In genomic region chr2:115600724-115601123, GRCm38 (mm10) we compare ENCODE assay signal across 29 mouse cellular contexts. TPM values are rescaled to one million over a fixed set of nuclear protein-coding genes. Genes with fewer than 3 reads are reported as not detected.
A peak's percentile ranks its signal among the peaks of the same experiment; 100 is the strongest.
DNase-seq lines count a peak whose midpoint lies in the region; ATAC-seq and TF ChIP-seq lines count a peak whose summit lies in the region.
"Had no signal": no experiment of that assay in that cellular context is flagged by ENCODE, and none has a peak within 500 bp of the region (broad histone marks: within the 10 kb centered on the region; RNA-seq: fewer than 3 reads in every experiment).

No protein-coding gene starts in this region.

- H3K27ac ChIP-seq in hindbrain, embryonic 10.5 days = peak overlapping the region; percentile 59
- no peak overlapping the region for H3K27ac ChIP-seq in hindbrain, postnatal 0 days
- no peak overlapping the region for H3K27ac ChIP-seq in lung, embryonic 14.5 days (ENCODE audit: low read depth)
- no peak overlapping the region for H3K27ac ChIP-seq in midbrain, embryonic 13.5 days
- no peak overlapping the region for H3K27ac ChIP-seq in midbrain, embryonic 16.5 days (ENCODE audit: low read length)
- 0 out of 2 replicates have a peak overlapping the region, but pooled peaks have one; percentile 4 for H3K27ac ChIP-seq in stomach, embryonic 16.5 days (ENCODE audit: low read length)
- H3K27ac ChIP-seq: kidney, postnatal 0 days; limb, embryonic 10.5 days; limb, embryonic 15.5 days; liver, embryonic 13.5 days; macrophage had no signal

- 49% methylated on average over 5 of the region's 5 CpGs for WGBS in hindbrain, embryonic 10.5 days
- WGBS in hindbrain, postnatal 0 days = 37% methylated on average over 5 of the region's 5 CpGs
- WGBS in lung, embryonic 14.5 days = 34% methylated on average over 5 of the region's 5 CpGs
- WGBS in lung, adult 2 months = 77% methylated on average over 5 of the region's 5 CpGs
- WGBS in midbrain, embryonic 13.5 days = 53% methylated on average over 5 of the region's 5 CpGs
- WGBS in midbrain, embryonic 16.5 days = 45% methylated on average over 5 of the region's 5 CpGs
- 46% methylated on average over 5 of the region's 5 CpGs for WGBS in stomach, embryonic 16.5 days

- ATAC-seq in hindbrain, postnatal 0 days = no peak
- no peak for ATAC-seq in lung, embryonic 14.5 days (ENCODE audit: insufficient read depth)
- ATAC-seq in midbrain, embryonic 13.5 days = peak; percentile 30
- no peak for ATAC-seq in midbrain, embryonic 16.5 days
- no peak for ATAC-seq in stomach, embryonic 16.5 days (ENCODE audit: insufficient read depth, low FRiP score)
- ATAC-seq: CD4-positive, CD25-positive, alpha-beta regulatory T cell, adult 4 months; forebrain, embryonic 14.5 days had no signal

- no peaks in the 10 kb centered on the region for H3K9me3 ChIP-seq in hindbrain, embryonic 10.5 days
- H3K9me3 ChIP-seq in hindbrain, postnatal 0 days (ENCODE audit: low read length) = no peaks in the 10 kb centered on the region
- H3K9me3 ChIP-seq in lung, embryonic 14.5 days (ENCODE audit: low read depth, low read length) = no peaks in the 10 kb centered on the region
- H3K9me3 ChIP-seq in midbrain, embryonic 13.5 days = no peaks in the 10 kb centered on the region
- no peaks in the 10 kb centered on the region for H3K9me3 ChIP-seq in midbrain, embryonic 16.5 days (replicated peaks; ENCODE audit: control insufficient read depth, low read length, poor library complexity, severe bottlenecking)
- no peaks in the 10 kb centered on the region for H3K9me3 ChIP-seq in stomach, embryonic 16.5 days (replicated peaks; ENCODE audit: control insufficient read depth, low read length)
- H3K9me3 ChIP-seq: limb, embryonic 10.5 days; limb, embryonic 15.5 days; liver, embryonic 13.5 days had no signal

- H3K4me2 ChIP-seq in hindbrain, postnatal 0 days (ENCODE audit: low read depth, low read length) = no peak overlapping the region
- H3K4me2 ChIP-seq in lung, embryonic 14.5 days = no peak overlapping the region
- no peak overlapping the region for H3K4me2 ChIP-seq in midbrain, embryonic 13.5 days (replicated peaks)
- no peak overlapping the region for H3K4me2 ChIP-seq in midbrain, embryonic 16.5 days (ENCODE audit: low read length)
- no peak overlapping the region for H3K4me2 ChIP-seq in stomach, embryonic 16.5 days (ENCODE audit: low read depth, low read length)
- H3K4me2 ChIP-seq: heart, embryonic 11.5 days; limb, embryonic 15.5 days; liver, embryonic 13.5 days had no signal

- H3K4me1 ChIP-seq in hindbrain, embryonic 10.5 days (replicated peaks) = peaks cover 60% of the 10 kb centered on the region
- 0 out of 2 replicates have a peak, but pooled peaks cover 6% of the 10 kb centered on the region for H3K4me1 ChIP-seq in hindbrain, postnatal 0 days (ENCODE audit: insufficient read depth, low read length)
- no peaks in the 10 kb centered on the region; the same call in 1 of the 2 replicates for H3K4me1 ChIP-seq in lung, embryonic 14.5 days (ENCODE audit: insufficient read depth)
- H3K4me1 ChIP-seq in lung, adult 2 months (ENCODE audit: control insufficient read depth, insufficient read depth, low read length) = no peaks in the 10 kb centered on the region
- H3K4me1 ChIP-seq in midbrain, embryonic 13.5 days (replicated peaks) = peaks cover 16% of the 10 kb centered on the region
- no peaks in the 10 kb centered on the region; the same call in 1 of the 2 replicates for H3K4me1 ChIP-seq in midbrain, embryonic 16.5 days (ENCODE audit: control insufficient read depth, insufficient read depth, low read length)
- no peaks in the 10 kb centered on the region for H3K4me1 ChIP-seq in stomach, embryonic 16.5 days (ENCODE audit: control insufficient read depth, insufficient read depth, low read length)
- H3K4me1 ChIP-seq: limb, embryonic 15.5 days had no signal

- no peaks in the 10 kb centered on the region for H3K36me3 ChIP-seq in hindbrain, embryonic 10.5 days
- no peaks in the 10 kb centered on the region for H3K36me3 ChIP-seq in hindbrain, postnatal 0 days (ENCODE audit: insufficient read depth, low read length)
- no peaks in the 10 kb centered on the region for H3K36me3 ChIP-seq in lung, embryonic 14.5 days (ENCODE audit: insufficient read depth)
- no peaks in the 10 kb centered on the region for H3K36me3 ChIP-seq in midbrain, embryonic 13.5 days
- no peaks in the 10 kb centered on the region for H3K36me3 ChIP-seq in midbrain, embryonic 16.5 days (ENCODE audit: control insufficient read depth, insufficient read depth, low read length)
- no peaks in the 10 kb centered on the region for H3K36me3 ChIP-seq in stomach, embryonic 16.5 days (ENCODE audit: control insufficient read depth, insufficient read depth, low read length)
- H3K36me3 ChIP-seq: limb, embryonic 10.5 days; limb, embryonic 15.5 days; liver, embryonic 13.5 days had no signal

- H3K9ac ChIP-seq in hindbrain, postnatal 0 days (replicated peaks; ENCODE audit: low read length) = no peak overlapping the region
- H3K9ac ChIP-seq in lung, embryonic 14.5 days = no peak overlapping the region
- H3K9ac ChIP-seq in midbrain, embryonic 13.5 days (replicated peaks) = no peak overlapping the region
- no peak overlapping the region for H3K9ac ChIP-seq in midbrain, embryonic 16.5 days (ENCODE audit: low read depth, low read length)
- H3K9ac ChIP-seq in stomach, embryonic 16.5 days (ENCODE audit: low read length) = no peak overlapping the region
- H3K9ac ChIP-seq: limb, embryonic 15.5 days; liver, embryonic 13.5 days had no signal

- DNase-seq in hindbrain, embryonic 10.5 days (ENCODE audit: low spot score) = no peak
- no peak for DNase-seq in hindbrain, postnatal 0 days (ENCODE audit: low spot score)
- DNase-seq in lung, embryonic 14.5 days = peak; percentile 35
- DNase-seq in lung, adult 2 months = no peak
- DNase-seq: adrenal gland, postnatal 25 days; cerebellum, adult 11-12 months; cerebellum, adult 9-11 months; gastrocnemius, postnatal 25 days; heart, adult 18-20 months; heart, postnatal 36 days; kidney, adult 8-10 months; kidney, postnatal 4 days; layer of hippocampus, postnatal 36 days; liver, embryonic 13.5 days; lung, adult 18-20 months; retina, postnatal 1 day; right cerebral cortex, postnatal 14 days; thymus, adult 2 months; thymus, postnatal 36 days had no signal

- H3K27me3 ChIP-seq in hindbrain, embryonic 10.5 days (ENCODE audit: insufficient read depth, poor library complexity, severe bottlenecking) = no peaks in the 10 kb centered on the region
- H3K27me3 ChIP-seq in hindbrain, postnatal 0 days (ENCODE audit: insufficient read depth, low read length) = no peaks in the 10 kb centered on the region
- H3K27me3 ChIP-seq in lung, embryonic 14.5 days (ENCODE audit: insufficient read depth, low read length) = no peaks in the 10 kb centered on the region
- no peaks in the 10 kb centered on the region for H3K27me3 ChIP-seq in midbrain, embryonic 13.5 days
- no peaks in the 10 kb centered on the region for H3K27me3 ChIP-seq in midbrain, embryonic 16.5 days (ENCODE audit: control insufficient read depth, insufficient read depth, low read depth, low read length)
- no peaks in the 10 kb centered on the region for H3K27me3 ChIP-seq in stomach, embryonic 16.5 days (ENCODE audit: control insufficient read depth, insufficient read depth, low read length)
- H3K27me3 ChIP-seq: limb, embryonic 15.5 days; liver, embryonic 13.5 days had no signal

- no peak for TF ChIP-seq CTCF in hindbrain, postnatal 0 days (IDR thresholded peaks at IDR 0.05; ENCODE audit: low read depth)
- no peak for TF ChIP-seq CTCF in lung, embryonic 14.5 days (IDR thresholded peaks at IDR 0.05; ENCODE audit: low read depth)
- TF ChIP-seq CTCF in lung, adult 2 months (IDR thresholded peaks at IDR 0.05; ENCODE audit: insufficient read depth, low read length) = no peak

- no peak overlapping the region for H3K4me3 ChIP-seq in hindbrain, embryonic 10.5 days
- H3K4me3 ChIP-seq in hindbrain, postnatal 0 days (ENCODE audit: low read length) = no peak overlapping the region
- H3K4me3 ChIP-seq in lung, embryonic 14.5 days (ENCODE audit: low read depth, low read length) = no peak overlapping the region
- no peak overlapping the region for H3K4me3 ChIP-seq in lung, adult 2 months (replicated peaks; ENCODE audit: extremely low read depth, low read depth, low read length)
- H3K4me3 ChIP-seq in midbrain, embryonic 13.5 days (replicated peaks) = no peak overlapping the region
- H3K4me3 ChIP-seq in midbrain, embryonic 16.5 days (ENCODE audit: low read depth, low read length) = no peak overlapping the region
- no peak overlapping the region for H3K4me3 ChIP-seq in stomach, embryonic 16.5 days (replicated peaks; ENCODE audit: low read length)
- H3K4me3 ChIP-seq: limb, embryonic 10.5 days; limb, embryonic 15.5 days; liver, embryonic 13.5 days had no signal

- TF ChIP-seq POLR2A in lung, adult 2 months (IDR thresholded peaks at IDR 0.05; ENCODE audit: borderline replicate concordance, extremely low read depth, low read depth, low read length) = no peak

RNA-seq across cellular contexts. Expression of gene BC052040, which starts 19.2 kb away (rescaled TPM):
- polyA plus RNA-seq in hindbrain, embryonic 10.5 days (2016; fragmentation: Nextera tagmentation; extraction: Ambion mirVana) = 23.7 and 25.1 TPM in 2 replicates
- total RNA-seq in hindbrain, postnatal 0 days (2014; rRNA removed) = 11.7 and 14.3 TPM in 2 replicates
- polyA plus RNA-seq in hindbrain, postnatal 0 days (2015; fragmentation: Nextera tagmentation; extraction: Ambion mirVana) = 11.2 and 13.7 TPM in 2 replicates
- 11.2 and 11.7 TPM in 2 replicates for polyA plus RNA-seq in lung, embryonic 14.5 days (2014; fragmentation: Nextera tagmentation; extraction: Ambion mirVana)
- polyA plus RNA-seq in lung, adult 2 months (2012; rRNA removed) = 1.3 and 1.8 TPM in 2 replicates
- 14.8 and 15.4 TPM in 2 replicates for polyA plus RNA-seq in midbrain, embryonic 13.5 days (2015; fragmentation: Nextera tagmentation; extraction: Ambion mirVana)
- polyA plus RNA-seq in midbrain, embryonic 16.5 days (2015; fragmentation: Nextera tagmentation; extraction: Ambion mirVana) = 21.1 and 21.7 TPM in 2 replicates
- polyA plus RNA-seq in stomach, embryonic 16.5 days (2015; fragmentation: Nextera tagmentation; extraction: Ambion mirVana) = 12.3 and 13.3 TPM in 2 replicates

Comparison
In these comparisons a context has a peak if more than half of its experiments do, and no peak if none do; other contexts are left out.
1. H3K27ac ChIP-seq: peak in hindbrain, embryonic 10.5 days (single experiment) and stomach, embryonic 16.5 days (single experiment); none in hindbrain, postnatal 0 days (single experiment), lung, embryonic 14.5 days (single experiment), midbrain, embryonic 13.5 days (single experiment) and midbrain, embryonic 16.5 days (single experiment).